Mouse (Mus musculus) megakaryocyte, embryonic 14.5 days (primary cell): ENCODE data around the gene Ntrk2. TPM values are rescaled to one million over a fixed set of nuclear protein-coding genes. Genes with fewer than 3 reads are reported as not detected.

Experiments used
- H3K27me3 ChIP-seq: replicated peaks from 2 replicates; pipeline ENCODE3; 2012; ENCODE audit warnings: inconsistent platforms
- H3K36me3 ChIP-seq: replicated peaks from 2 replicates; pipeline ENCODE3; 2012; ENCODE audit warnings: low read length, inconsistent platforms, mixed read lengths
- H3K4me1 ChIP-seq: 2 replicates; pipeline ENCODE4 v1.6.1; 2012; ENCODE audit warnings: inconsistent platforms
- H3K4me3 ChIP-seq: replicated peaks from 2 replicates; pipeline ENCODE3; 2012; ENCODE audit warnings: moderate library complexity, mild to moderate bottlenecking, inconsistent platforms
- H3K9me3 ChIP-seq: 2 replicates; pipeline ENCODE4 v1.6.1; 2012; ENCODE audit warnings: inconsistent platforms
- FLI1 ChIP-seq: IDR thresholded peaks from 2 replicates; pipeline ENCODE4 v1.6.1; 2012; ENCODE audit warnings: low read length, inconsistent platforms, mixed read lengths
- GATA1 ChIP-seq: IDR thresholded peaks from 3 replicates; pipeline ENCODE4 v1.6.1; 2012; ENCODE audit warnings: mixed read lengths, low read length, inconsistent platforms, borderline replicate concordance
- polyA plus RNA-seq: library from polyadenylated mRNA; stranded (reverse); fragments of >175 nt; gene quantifications from 2 replicates; pipeline ENCODE4 v1.2.3, GENCODE M21; 2012; ENCODE audit warnings: low replicate concordance; ENCODE audit not compliant: insufficient read depth

The Ntrk2 gene
- polyA plus RNA-seq, 1 experiment = not detected

- H3K27me3 ChIP-seq = no peaks in the 10 kb centered on the region
- H3K4me1 ChIP-seq = no peaks in the 10 kb centered on the region
- H3K9me3 ChIP-seq = peaks cover 56% of the 10 kb centered on the region
- H3K4me3 ChIP-seq = peak overlapping the region; percentile 77
- TF ChIP-seq GATA1 = no peak
- no peak for TF ChIP-seq FLI1
- no peaks in the 10 kb centered on the region for H3K36me3 ChIP-seq
Observed at GRCm38 (mm10) chr13:59056859-59057258, 250.5 kb downstream of the Ntrk2 start.

DNA sequence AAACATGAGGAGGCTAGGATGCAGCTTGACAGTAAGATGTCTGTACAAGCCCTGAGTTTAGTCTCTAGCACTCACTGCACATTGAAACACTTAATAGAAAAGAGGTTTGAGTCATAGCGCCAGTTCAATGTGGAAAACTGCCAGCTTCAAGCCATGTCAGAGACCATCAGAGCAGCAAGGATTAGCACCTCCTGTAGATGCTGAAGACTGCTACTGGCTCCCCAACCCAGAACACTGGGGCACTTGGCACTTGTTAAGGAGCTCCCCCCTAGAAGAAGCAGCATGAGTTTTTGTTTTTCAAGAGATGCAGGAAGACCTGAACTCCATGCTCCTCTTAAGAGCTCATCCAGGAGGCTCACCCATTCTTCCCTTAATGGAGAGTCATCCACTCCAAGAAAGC, 251.5 kb downstream of the Ntrk2 start:
- Histone ChIP-seq H3K9me3 (peaks cover 51% of the 10 kb centered on the region), H3K4me1 (no peaks in the 10 kb centered on the region), H3K27me3 (no peaks in the 10 kb centered on the region), H3K4me3 (no peak overlapping the region), H3K36me3 (no peaks in the 10 kb centered on the region)
- no peak for TF ChIP-seq GATA1
- TF ChIP-seq FLI1 = no peak

DNA sequence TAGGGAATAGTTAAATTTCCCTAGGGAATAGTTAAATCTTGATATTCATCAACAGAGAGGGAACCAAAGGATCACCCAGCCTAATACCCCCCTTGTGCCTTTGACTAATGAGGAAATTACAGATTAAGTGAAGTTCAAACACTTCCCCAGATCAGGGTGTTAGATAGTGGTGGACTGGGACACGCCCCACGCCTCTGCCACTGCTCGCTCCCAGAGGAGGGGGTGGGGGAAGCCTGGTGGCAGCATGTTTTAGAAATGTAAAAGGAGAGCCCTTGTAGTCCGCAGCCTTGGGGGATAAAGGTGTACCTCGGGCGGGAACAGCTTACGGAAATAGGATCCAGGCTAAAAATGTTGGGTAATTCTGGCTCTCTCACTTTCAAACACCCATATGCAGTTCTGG, 252.7 kb downstream of the Ntrk2 start:
- no peaks in the 10 kb centered on the region for H3K27me3 ChIP-seq
- H3K36me3 ChIP-seq = no peaks in the 10 kb centered on the region
- H3K4me3 ChIP-seq = no peak overlapping the region
- peaks cover 44% of the 10 kb centered on the region for H3K9me3 ChIP-seq
- H3K4me1 ChIP-seq = no peaks in the 10 kb centered on the region
- TF ChIP-seq FLI1 (no peak), GATA1 (no peak)

DNA sequence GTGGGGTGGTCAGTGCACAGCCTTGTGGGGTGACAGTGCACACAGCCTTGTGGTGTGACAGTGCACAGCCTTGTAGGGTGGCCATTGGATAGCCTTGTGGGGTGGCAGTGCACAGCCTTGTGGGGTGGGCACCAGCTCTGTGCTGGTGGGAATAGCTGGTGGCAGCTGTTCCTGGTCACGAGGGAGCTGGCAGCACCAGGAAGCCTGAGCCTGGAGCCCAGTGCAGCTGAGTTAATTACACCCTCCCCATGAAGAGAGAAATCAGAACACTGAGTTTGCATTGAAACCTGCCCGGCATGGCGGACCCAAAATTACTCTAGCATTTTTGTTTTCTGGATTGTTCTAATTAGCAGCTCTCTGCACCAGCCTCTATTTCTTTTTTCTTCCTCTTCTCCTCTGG, 259.3 kb downstream of the Ntrk2 start:
- no peak for TF ChIP-seq FLI1
- no peak for TF ChIP-seq GATA1

GRCm38 (mm10) chr13:59073635-59074256, 267.4 kb downstream of the Ntrk2 start:
- TF ChIP-seq FLI1 (no peak), GATA1 (no peak)
- Histone ChIP-seq H3K9me3 (peaks cover 7% of the 10 kb centered on the region; the same call in 1 of the 2 replicates), H3K4me1 (no peaks in the 10 kb centered on the region), H3K36me3 (no peaks in the 10 kb centered on the region), H3K27me3 (peaks cover 2% of the 10 kb centered on the region), H3K4me3 (no peak overlapping the region)

More for the DNA sequence above, 259.3 kb downstream of the Ntrk2 start:
- Histone ChIP-seq H3K27me3 (no peaks in the 10 kb centered on the region), H3K4me1 (no peaks in the 10 kb centered on the region), H3K9me3 (peaks cover 18% of the 10 kb centered on the region), H3K4me3 (peak overlapping the region; percentile 6), H3K36me3 (no peaks in the 10 kb centered on the region)

DNA sequence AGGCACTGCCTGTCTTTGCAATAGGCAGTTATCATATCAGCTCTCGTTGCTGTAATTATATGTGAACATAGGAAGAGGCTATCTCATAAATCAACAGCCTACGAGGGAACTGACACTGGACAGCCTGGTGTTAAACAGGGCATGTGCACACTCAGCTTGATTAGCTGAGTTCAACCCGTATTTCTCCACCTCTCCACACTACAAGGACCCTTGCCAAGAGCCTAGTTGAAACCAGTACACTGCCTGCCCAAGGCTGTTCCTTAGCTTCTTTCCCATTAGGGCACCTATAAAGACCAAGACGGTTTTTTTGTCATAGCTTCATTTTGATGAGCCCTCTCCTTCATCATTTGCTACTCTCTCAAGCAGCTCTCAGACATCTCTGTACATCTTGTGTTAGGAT, 270.1 kb downstream of the Ntrk2 start:
- Histone ChIP-seq H3K9me3 (peaks cover 12% of the 10 kb centered on the region), H3K27me3 (peaks cover 2% of the 10 kb centered on the region), H3K4me3 (no peak overlapping the region), H3K36me3 (no peaks in the 10 kb centered on the region), H3K4me1 (no peaks in the 10 kb centered on the region)
- TF ChIP-seq GATA1 (no peak), FLI1 (no peak)

DNA sequence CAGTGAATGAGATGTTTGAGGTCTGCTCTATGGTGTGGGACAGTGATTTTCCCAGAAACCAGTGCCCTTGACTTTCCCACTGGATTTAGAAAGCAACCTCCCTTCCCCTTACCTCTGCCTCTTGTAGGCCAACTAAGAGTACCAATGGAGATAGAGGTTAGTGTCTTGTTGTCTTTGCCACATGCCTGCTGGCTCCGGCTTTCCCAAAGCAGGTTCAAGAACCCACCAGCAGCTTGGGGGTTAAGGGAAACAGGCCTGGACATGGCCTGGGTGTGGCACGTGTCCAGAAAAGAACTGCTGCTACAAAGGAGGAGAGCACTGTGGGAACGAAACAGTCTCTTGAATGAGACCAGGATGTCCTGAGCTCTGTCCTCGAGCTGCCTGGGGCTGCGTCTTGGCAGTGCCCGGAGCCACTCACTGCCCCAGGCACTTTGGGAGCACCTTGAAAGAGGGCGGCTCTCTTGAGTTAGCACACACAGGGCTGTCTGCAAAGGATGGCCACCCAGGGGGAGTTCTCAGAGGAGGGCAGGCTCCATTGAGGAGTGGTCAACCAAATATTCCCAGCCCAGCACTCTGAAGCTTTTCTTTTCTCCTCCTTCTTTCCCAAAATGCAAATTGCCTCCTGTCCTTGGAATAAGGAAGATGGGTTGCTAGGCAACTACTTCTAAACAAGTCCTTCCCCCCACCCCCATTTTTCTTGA, 273.5 kb downstream of the Ntrk2 start:
- no peaks in the 10 kb centered on the region for H3K4me1 ChIP-seq
- H3K36me3 ChIP-seq = no peaks in the 10 kb centered on the region
- peaks cover 36% of the 10 kb centered on the region for H3K9me3 ChIP-seq
- TF ChIP-seq GATA1 (no peak), FLI1 (no peak)
- H3K27me3 ChIP-seq = no peaks in the 10 kb centered on the region
- H3K4me3 ChIP-seq = no peak overlapping the region

- peaks cover 36% of the 10 kb centered on the region for H3K9me3 ChIP-seq
- H3K36me3 ChIP-seq = no peaks in the 10 kb centered on the region
- H3K4me3 ChIP-seq = no peak overlapping the region
- H3K4me1 ChIP-seq = no peaks in the 10 kb centered on the region
- no peaks in the 10 kb centered on the region for H3K27me3 ChIP-seq
- TF ChIP-seq GATA1 (no peak), FLI1 (no peak)
Observed at GRCm38 (mm10) chr13:59080468-59080867, 274.1 kb downstream of the Ntrk2 start.

DNA sequence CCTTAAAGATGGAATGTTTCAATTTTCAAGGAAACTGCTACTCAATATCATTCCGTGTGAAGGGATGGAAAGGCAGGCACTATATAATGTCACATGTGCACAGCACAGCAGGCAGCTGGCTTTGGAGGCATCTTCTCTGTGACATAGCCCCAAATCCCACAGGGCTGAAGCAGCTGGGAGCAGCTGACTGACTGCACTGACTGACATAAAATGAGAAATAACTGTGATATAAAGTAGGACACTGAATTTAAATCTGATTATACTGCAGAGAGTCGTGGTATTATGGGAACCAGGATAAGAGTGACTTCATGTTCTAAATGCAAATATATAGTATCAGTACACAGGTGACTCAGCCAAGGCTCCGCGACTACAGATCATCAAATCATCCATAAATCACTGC, 282.6 kb downstream of the Ntrk2 start:
- H3K36me3 ChIP-seq = no peaks in the 10 kb centered on the region
- TF ChIP-seq FLI1 (no peak), GATA1 (no peak)
- no peaks in the 10 kb centered on the region for H3K27me3 ChIP-seq
- H3K4me1 ChIP-seq = no peaks in the 10 kb centered on the region
- H3K4me3 ChIP-seq = no peak overlapping the region
- peaks cover 46% of the 10 kb centered on the region for H3K9me3 ChIP-seq
